Mouse (Mus musculus) hindbrain, postnatal 0 days (tissue): ENCODE measurements around the gene Sik1. TPM values are rescaled to one million over a fixed set of nuclear protein-coding genes. Genes with fewer than 3 reads are reported as not detected.

Source experiments
- ATAC-seq: fragments of 200-750 bp; cut with Nextera tagmentation; 2 replicates; pipeline ENCODE4 v1.8.0; 2017; ENCODE audit warnings: mild to moderate bottlenecking, moderate TSS enrichment, moderate library complexity
- DNase-seq: peaks from one replicate; pipeline ENCODE4 v3.0.0-alpha.2; 2015; ENCODE audit warnings: low spot score
- H3K27ac ChIP-seq: fragments of 300-500 bp; sonication (generic); 2 replicates; pipeline ENCODE4 v1.5.1; 2014; ENCODE audit warnings: mild to moderate bottlenecking
- H3K27me3 ChIP-seq: fragments of 300-500 bp; sonication (generic); 2 replicates; pipeline ENCODE4 v1.6.1; 2014; ENCODE audit warnings: low read length, mixed read lengths; ENCODE audit not compliant: insufficient read depth
- H3K36me3 ChIP-seq: fragments of 300-500 bp; sonication (generic); 2 replicates; pipeline ENCODE4 v1.6.1; 2014; ENCODE audit warnings: low read length, mixed read lengths; ENCODE audit not compliant: insufficient read depth
- H3K4me1 ChIP-seq: fragments of 300-500 bp; sonication (generic); 2 replicates; pipeline ENCODE4 v1.6.1; 2014; ENCODE audit warnings: antibody characterized with exemption, low read length, mixed read lengths; ENCODE audit not compliant: insufficient read depth
- H3K4me2 ChIP-seq: fragments of 300-500 bp; sonication (generic); 2 replicates; pipeline ENCODE4 v1.6.1; 2014; ENCODE audit warnings: low read depth, mild to moderate bottlenecking, low read length, moderate library complexity, mixed read lengths
- H3K4me3 ChIP-seq: fragments of 300-500 bp; sonication (generic); 2 replicates; pipeline ENCODE4 v1.5.1; 2014; ENCODE audit warnings: low read length
- H3K9ac ChIP-seq: fragments of 300-500 bp; sonication (generic); replicated peaks from 2 replicates; pipeline ENCODE4 v1.6.1; 2014; ENCODE audit warnings: mild to moderate bottlenecking, low read length, moderate library complexity, mixed read lengths
- H3K9me3 ChIP-seq: fragments of 300-500 bp; sonication (generic); 2 replicates; pipeline ENCODE4 v1.6.1; 2016; ENCODE audit warnings: low read length, mixed read lengths
- CTCF ChIP-seq: IDR thresholded peaks from 2 replicates; pipeline ENCODE4 v1.5.1; 2016; ENCODE audit warnings: antibody characterized with exemption, control low read depth, low read depth
- WGBS: fragments of 180-500 bp; shearing (Covaris S2); extraction: QIAGEN DNeasy Blood & Tissue Kit; methylation state at CpG from one replicate; pipeline ENCODE4 v1.1.7; 2014; 5-methylcytosine and 5-hydroxymethylcytosine counted together
- polyA plus RNA-seq: library from polyadenylated mRNA; unstranded; fragments of >200 nt; fragmentation: Nextera tagmentation; extraction: Ambion mirVana; gene quantifications from 2 replicates; pipeline ENCODE4 v1.2.1, GENCODE M21; 2015
- total RNA-seq: library from RNA; depleted of rRNA; stranded (reverse); fragments of >200 nt; gene quantifications from 2 replicates; pipeline ENCODE4 v1.2.3, GENCODE M21; 2014

Sik1 gene
- total and polyA plus RNA-seq, 2 experiments from 2014 or later = 18.1 to 39.6 TPM

- no peak overlapping the region for H3K4me2 ChIP-seq
- H3K4me3 ChIP-seq = no peak overlapping the region
- WGBS = 69% methylated on average over 10 of the region's 10 CpGs
- DNase-seq (no peak), ATAC-seq (no peak)
- H3K9ac ChIP-seq = no peak overlapping the region
- H3K36me3 ChIP-seq = no peaks in the 10 kb centered on the region
- H3K4me1 ChIP-seq = no peaks in the 10 kb centered on the region
- no peak overlapping the region for H3K27ac ChIP-seq
- no peak for TF ChIP-seq CTCF
- H3K27me3 ChIP-seq = no peaks in the 10 kb centered on the region
- no peaks in the 10 kb centered on the region for H3K9me3 ChIP-seq
Measured at GRCm38 (mm10) chr17:31875326-31875930, 19.8 kb upstream of the Sik1 start.

- TF ChIP-seq CTCF = no peak
- Histone ChIP-seq H3K27ac (no peak overlapping the region), H3K9ac (no peak overlapping the region), H3K9me3 (no peaks in the 10 kb centered on the region), H3K36me3 (no peaks in the 10 kb centered on the region), H3K4me2 (no peak overlapping the region), H3K4me3 (no peak overlapping the region), H3K27me3 (no peaks in the 10 kb centered on the region), H3K4me1 (no peaks in the 10 kb centered on the region)
- ATAC-seq = no peak
- WGBS = 84% methylated on average over 12 of the region's 12 CpGs
- DNase-seq = no peak
Measured at GRCm38 (mm10) chr17:31874691-31875090, 19.1 kb upstream of the Sik1 start.

- no peak for DNase-seq
- no peak for ATAC-seq
- no peak overlapping the region for H3K4me2 ChIP-seq
- no peaks in the 10 kb centered on the region for H3K9me3 ChIP-seq
- H3K27ac ChIP-seq = no peak overlapping the region
- no peak overlapping the region for H3K9ac ChIP-seq
- WGBS = 65% methylated on average over 8 of the region's 8 CpGs
- TF ChIP-seq CTCF = no peak
- no peaks in the 10 kb centered on the region for H3K4me1 ChIP-seq
- no peaks in the 10 kb centered on the region for H3K36me3 ChIP-seq
- no peaks in the 10 kb centered on the region for H3K27me3 ChIP-seq
- no peak overlapping the region for H3K4me3 ChIP-seq
Measured at GRCm38 (mm10) chr17:31873973-31874372, 18.4 kb upstream of the Sik1 start.

GRCm38 (mm10) chr17:31873185-31873870 is 17.7 kb upstream of the Sik1 start:
- Histone ChIP-seq H3K36me3 (no peaks in the 10 kb centered on the region), H3K4me1 (no peaks in the 10 kb centered on the region), H3K9me3 (no peaks in the 10 kb centered on the region), H3K27ac (no peak overlapping the region), H3K27me3 (no peaks in the 10 kb centered on the region), H3K4me2 (no peak overlapping the region), H3K4me3 (no peak overlapping the region), H3K9ac (no peak overlapping the region)
- DNase-seq (no peak), ATAC-seq (no peak)
- TF ChIP-seq CTCF = no peak
- 88% methylated on average over 8 of the region's 8 CpGs for WGBS

GRCm38 (mm10) chr17:31872826-31873165 is 17.2 kb upstream of the Sik1 start:
- H3K9ac ChIP-seq = no peak overlapping the region
- no peak for TF ChIP-seq CTCF
- H3K4me1 ChIP-seq = no peaks in the 10 kb centered on the region
- DNase-seq (no peak), ATAC-seq (no peak)
- no peaks in the 10 kb centered on the region for H3K9me3 ChIP-seq
- H3K27ac ChIP-seq = no peak overlapping the region
- WGBS = 75% methylated on average over 7 of the region's 7 CpGs
- no peak overlapping the region for H3K4me3 ChIP-seq
- H3K36me3 ChIP-seq = no peaks in the 10 kb centered on the region
- no peaks in the 10 kb centered on the region for H3K27me3 ChIP-seq
- no peak overlapping the region for H3K4me2 ChIP-seq

- Histone ChIP-seq H3K4me2 (no peak overlapping the region), H3K27me3 (no peaks in the 10 kb centered on the region), H3K4me1 (no peaks in the 10 kb centered on the region), H3K9me3 (no peaks in the 10 kb centered on the region), H3K27ac (no peak overlapping the region), H3K9ac (no peak overlapping the region), H3K4me3 (no peak overlapping the region), H3K36me3 (no peaks in the 10 kb centered on the region)
- ATAC-seq = no peak
- WGBS = 71% methylated on average over 14 of the region's 14 CpGs
- no peak for DNase-seq
- no peak for TF ChIP-seq CTCF
Measured at GRCm38 (mm10) chr17:31871968-31872825, 16.6 kb upstream of the Sik1 start.
